Mouse (Mus musculus) CH12.LX (cell line): ENCODE results near the gene Glis3. TPM values are rescaled to one million over a fixed set of nuclear protein-coding genes. Genes with fewer than 3 reads are reported as not detected.

Experiments used
- DNase-seq: peaks from one replicate; pipeline ENCODE4 v3.0.0-alpha.2; 2013; ENCODE audit errors: extremely low read depth
- H3K27ac ChIP-seq: 2 replicates; pipeline ENCODE4 v1.5.1; 2012; ENCODE audit warnings: low read depth, mild to moderate bottlenecking, control low read depth, moderate library complexity; ENCODE audit not compliant: insufficient read depth
- H3K27me3 ChIP-seq: replicated peaks from 2 replicates; pipeline ENCODE3; 2012; ENCODE audit warnings: inconsistent platforms
- H3K36me3 ChIP-seq, 2 experiments: replicated peaks in 1 of 2; 2 replicates each; pipeline versions ENCODE3 to v1.6.1; 2012; ENCODE audit warnings: inconsistent platforms in 1 of 2, low read length in 1 of 2, mild to moderate bottlenecking in 1 of 2, mixed read lengths in 1 of 2, moderate library complexity in 1 of 2; ENCODE audit not compliant: control insufficient read depth in 1 of 2, insufficient read depth in 1 of 2
- H3K4me1 ChIP-seq, 2 experiments: 2 replicates each; pipeline ENCODE4 v1.6.1; 2012; ENCODE audit warnings: inconsistent platforms in 1 of 2, moderate library complexity in 1 of 2; ENCODE audit not compliant: insufficient read depth in 2 of 2, control insufficient read depth in 1 of 2
- H3K4me2 ChIP-seq: 2 replicates; pipeline ENCODE4 v1.6.1; 2012; ENCODE audit warnings: low read depth, mild to moderate bottlenecking, control low read depth; ENCODE audit not compliant: poor library complexity, insufficient read depth, severe bottlenecking
- H3K4me3 ChIP-seq, 3 experiments: fragments of 150-350 bp in 1 of 3; sonication (generic) in 1 of 3; replicated peaks in 1 of 3; 2 replicates each; pipeline versions ENCODE3 to v1.5.1; 2011 to 2012; ENCODE audit warnings: low read depth in 2 of 3, low read length in 2 of 3, mild to moderate bottlenecking in 2 of 3, moderate library complexity in 2 of 3, control low read depth in 1 of 3, improper control_type of control experiment in 1 of 3, inconsistent platforms in 1 of 3, mixed read lengths in 1 of 3; ENCODE audit not compliant: poor library complexity in 1 of 3
- H3K79me2 ChIP-seq: replicated peaks from 2 replicates; pipeline ENCODE4 v1.6.1; 2012; ENCODE audit warnings: mild to moderate bottlenecking, moderate library complexity; ENCODE audit not compliant: control insufficient read depth, poor library complexity, insufficient read depth, severe bottlenecking; ENCODE audit errors: extremely low read depth
- H3K9ac ChIP-seq: 2 replicates; pipeline ENCODE4 v1.6.1; 2012; ENCODE audit warnings: low read depth, mild to moderate bottlenecking, control low read depth, moderate library complexity; ENCODE audit not compliant: insufficient read depth
- H3K9me3 ChIP-seq: replicated peaks from 2 replicates; pipeline ENCODE3; 2012; ENCODE audit warnings: low read length, inconsistent platforms, mixed read lengths
- BHLHE40 ChIP-seq: IDR thresholded peaks from 2 replicates; pipeline ENCODE4 v1.6.1; 2011; ENCODE audit warnings: mild to moderate bottlenecking, low read depth, low read length, improper control_type of control experiment
- CHD2 ChIP-seq: IDR thresholded peaks from 2 replicates; pipeline ENCODE4 v1.6.1; 2011; ENCODE audit warnings: low read length, improper control_type of control experiment
- CTCF ChIP-seq, 2 experiments: IDR thresholded peaks in 1 of 2; conservative IDR thresholded peaks in 1 of 2; 2 replicates each; pipeline ENCODE4 v1.5.1; 2011 to 2012; ENCODE audit warnings: low read depth in 2 of 2, low read length in 2 of 2, improper control_type of control experiment in 1 of 2, inconsistent platforms in 1 of 2, mild to moderate bottlenecking in 1 of 2, moderate library complexity in 1 of 2
- EP300 ChIP-seq: IDR thresholded peaks from 2 replicates; pipeline ENCODE4 v1.6.1; 2011; ENCODE audit warnings: low read length, improper control_type of control experiment
- GABPA ChIP-seq: IDR thresholded peaks from 2 replicates; pipeline ENCODE4 v1.6.1; 2012; ENCODE audit warnings: low read depth, low read length, improper control_type of control experiment, inconsistent platforms; ENCODE audit not compliant: insufficient replicate concordance
- HCFC1 ChIP-seq: IDR thresholded peaks from 2 replicates; pipeline ENCODE4 v1.6.1; 2012; ENCODE audit warnings: low read depth, mild to moderate bottlenecking, inconsistent platforms, low read length, improper control_type of control experiment
- JUND ChIP-seq: conservative IDR thresholded peaks from 2 replicates; pipeline ENCODE4 v1.6.1; 2011; ENCODE audit warnings: low read depth, low read length, improper control_type of control experiment
- KAT2A ChIP-seq: IDR thresholded peaks from 2 replicates; pipeline ENCODE4 v1.6.1; 2012; ENCODE audit warnings: low read length, improper control_type of control experiment, inconsistent platforms; ENCODE audit not compliant: insufficient replicate concordance
- MAFK ChIP-seq: IDR thresholded peaks from 2 replicates; pipeline ENCODE4 v1.6.1; 2011; ENCODE audit warnings: low read length, improper control_type of control experiment; ENCODE audit not compliant: insufficient replicate concordance
- MAX ChIP-seq: IDR thresholded peaks from 2 replicates; pipeline ENCODE4 v1.6.1; 2011; ENCODE audit warnings: low read length, improper control_type of control experiment
- MXI1 ChIP-seq: IDR thresholded peaks from 2 replicates; pipeline ENCODE4 v1.6.1; 2011; ENCODE audit warnings: mild to moderate bottlenecking, low read depth, low read length, improper control_type of control experiment
- NELFE ChIP-seq: IDR thresholded peaks from 2 replicates; pipeline ENCODE4 v1.6.1; 2011; ENCODE audit warnings: low read depth, low read length, improper control_type of control experiment
- NRF1 ChIP-seq: IDR thresholded peaks from 2 replicates; pipeline ENCODE4 v1.6.1; 2014; ENCODE audit warnings: low read depth, mild to moderate bottlenecking, inconsistent platforms, low read length, improper control_type of control experiment, moderate library complexity
- POLR2A ChIP-seq: IDR thresholded peaks from 2 replicates; pipeline ENCODE4 v1.6.1; 2011; ENCODE audit warnings: low read depth, mild to moderate bottlenecking, improper control_type of control experiment, low read length
- POLR2AphosphoS2 ChIP-seq: IDR thresholded peaks from 2 replicates; pipeline ENCODE4 v1.6.1; 2011; ENCODE audit warnings: low read depth, low read length, improper control_type of control experiment
- SIN3A ChIP-seq: IDR thresholded peaks from 2 replicates; pipeline ENCODE4 v1.6.1; 2012; ENCODE audit warnings: low read length, improper control_type of control experiment, inconsistent platforms
- SMC3 ChIP-seq: IDR thresholded peaks from 2 replicates; pipeline ENCODE4 v1.6.1; 2011; ENCODE audit warnings: low read depth, low read length, improper control_type of control experiment
- TBP ChIP-seq: conservative IDR thresholded peaks from 2 replicates; pipeline ENCODE4 v1.6.1; 2011; ENCODE audit warnings: low read depth, low read length, improper control_type of control experiment
- TCF12 ChIP-seq: IDR thresholded peaks from 2 replicates; pipeline ENCODE4 v1.6.1; 2014; ENCODE audit warnings: low read depth, mild to moderate bottlenecking, inconsistent platforms, low read length, improper control_type of control experiment
- UBTF ChIP-seq: IDR thresholded peaks from 2 replicates; pipeline ENCODE4 v1.6.1; 2012; ENCODE audit warnings: low read depth, mild to moderate bottlenecking, inconsistent platforms, low read length, improper control_type of control experiment, moderate library complexity
- ZC3H11A ChIP-seq: IDR thresholded peaks from 2 replicates; pipeline ENCODE4 v1.6.1; 2012; ENCODE audit warnings: low read depth, mild to moderate bottlenecking, inconsistent platforms, low read length, improper control_type of control experiment
- ZMIZ1 ChIP-seq: IDR thresholded peaks from 2 replicates; pipeline ENCODE4 v1.6.1; 2012; ENCODE audit warnings: low read depth, mild to moderate bottlenecking, inconsistent platforms, low read length, improper control_type of control experiment
- ZNF384 ChIP-seq: IDR thresholded peaks from 2 replicates; pipeline ENCODE4 v1.6.1; 2012; ENCODE audit warnings: low read depth, low read length, improper control_type of control experiment, inconsistent platforms
- dilution Hi-C: fragments of 300-500 bp; cut with MboI; formaldehyde crosslinking; loops from 2 replicates; pipeline ENCODE4 v1.14.3; 2020; ENCODE audit warnings: low sequenced_read_pairs; ENCODE audit not compliant: extremely low pct_unique_long_range_greater_than_20kb, extremely low pct_ligation_motif_present
- in situ Hi-C: fragments of 300-500 bp; cut with MboI; formaldehyde crosslinking; loops from 3 replicates; pipeline ENCODE4 v1.14.3; 2019; ENCODE audit warnings: low sequenced_read_pairs, low pct_ligation_motif_present, low pct_unique_long_range_greater_than_20kb, mixed read lengths
- polyA plus RNA-seq: library from polyadenylated mRNA; unstranded; fragments of >175 nt; gene quantifications from 2 replicates; pipeline ENCODE4 v1.2.1, GENCODE M21; 2012; ENCODE audit warnings: low read depth; ENCODE audit not compliant: insufficient read length
- total RNA-seq, 2 experiments: library from RNA; depleted of rRNA; stranded (reverse); fragments of 300-350 nt in 1 of 2; fragments of >200 nt in 1 of 2; gene quantifications; 2 replicates each; pipeline ENCODE4 v1.2.3; 2012 to 2014

The Glis3 gene
- total and polyA plus RNA-seq, 3 experiments = not detected

GRCm38 (mm10) chr19:28560801-28561696, 118.8 kb downstream of the Glis3 start:
- Histone ChIP-seq H3K4me1 (no peaks in the 10 kb centered on the region), H3K9me3 (no peaks in the 10 kb centered on the region), H3K4me2 (no peak overlapping the region), H3K27me3 (no peaks in the 10 kb centered on the region), H3K79me2 (no peaks in the 10 kb centered on the region), H3K36me3 (no peaks in the 10 kb centered on the region), H3K4me3 (no peak overlapping the region), H3K27ac (no peak overlapping the region), H3K9ac (no peak overlapping the region)
- DNase-seq = no peak
- in situ Hi-C loops (no loop called here), dilution Hi-C loops (no loop called here)
- TF ChIP-seq SIN3A (no peak), POLR2AphosphoS2 (no peak), EP300 (no peak), SMC3 (no peak), JUND (no peak), GABPA (no peak), CTCF (conservative IDR thresholded peaks at IDR 0.05 in 1 of 2, IDR thresholded peaks at IDR 0.05 in 1 of 2; ENCODE audit: low read depth in 2 of 2, low read length in 2 of 2) (no peak), ZNF384 (no peak), ZMIZ1 (no peak), UBTF (no peak), MAFK (no peak), TBP (no peak), BHLHE40 (no peak), NELFE (no peak), CHD2 (no peak), POLR2A (no peak), KAT2A (no peak), HCFC1 (no peak), TCF12 (no peak), MAX (no peak)
- TF ChIP-seq, all 38 proteins: peak for 0

- TF ChIP-seq ZC3H11A (no peak), ZNF384 (no peak), SMC3 (no peak), KAT2A (no peak), MXI1 (no peak), ZMIZ1 (no peak), JUND (no peak), NRF1 (no peak)
- H3K79me2 ChIP-seq = no peaks in the 10 kb centered on the region
- H3K4me2 ChIP-seq = no peak overlapping the region
- H3K27ac ChIP-seq = no peak overlapping the region
- peaks cover 0 to 8% of the 10 kb centered on the region in 2 experiments; a peak in 2 of 4 replicates for H3K4me1 ChIP-seq
- in situ Hi-C loops (no loop called here), dilution Hi-C loops (no loop called here)
- no peak overlapping the region for H3K4me3 ChIP-seq
- DNase-seq = no peak
- H3K27me3 ChIP-seq = no peaks in the 10 kb centered on the region
- no peaks in the 10 kb centered on the region for H3K9me3 ChIP-seq
- no peak overlapping the region for H3K9ac ChIP-seq
- no peaks in the 10 kb centered on the region for H3K36me3 ChIP-seq
These were observed 120.0 kb downstream of the Glis3 start for GRCm38 (mm10) chr19:28559836-28560235.
